Mouse (Mus musculus): Measurements from ENCODE around the gene Dock8. TPM values are rescaled to one million over a fixed set of nuclear protein-coding genes. Genes with fewer than 3 reads are reported as not detected.

The Dock8 gene
- polyA plus RNA-seq, 1 experiment = 17.8 TPM

- 91% methylated on average over 12 of the region's 12 CpGs for WGBS
- TF ChIP-seq POLR2A (IDR thresholded peaks at IDR 0.05; ENCODE audit: low read depth, low read length) (no peak), CTCF (conservative IDR thresholded peaks at IDR 0.05; ENCODE audit: insufficient read depth, insufficient read length, low read depth, low read length) (no peak)
- no peak overlapping the region for H3K4me3 ChIP-seq (ENCODE audit: insufficient read depth, low read depth, low read length)
- no peak for DNase-seq
- H3K4me1 ChIP-seq (ENCODE audit: control insufficient read depth, insufficient read depth, low read length) = no peaks in the 10 kb centered on the region
- H3K36me3 ChIP-seq (ENCODE audit: control insufficient read depth, insufficient read depth, low read length) = peaks cover 2% of the 10 kb centered on the region
- H3K27ac ChIP-seq (ENCODE audit: insufficient read depth, low read depth, low read length) = no peak overlapping the region
- H3K27me3 ChIP-seq (replicated peaks; ENCODE audit: control insufficient read depth, insufficient read depth, low read length) = no peaks in the 10 kb centered on the region
Observed at GRCm38 (mm10) chr19:25163426-25163825, 164.1 kb downstream of the Dock8 start.

GRCm38 (mm10) chr19:25166412-25166811 is 167.1 kb downstream of the Dock8 start:
- H3K4me3 ChIP-seq (ENCODE audit: insufficient read depth, low read depth, low read length) = no peak overlapping the region
- no peaks in the 10 kb centered on the region; the same call in 1 of the 2 replicates for H3K36me3 ChIP-seq (ENCODE audit: control insufficient read depth, insufficient read depth, low read length)
- WGBS = 63% methylated on average over 9 of the region's 9 CpGs

GRCm38 (mm10) chr19:25171395-25171794 is 172.1 kb downstream of the Dock8 start:
- Histone ChIP-seq H3K36me3 (ENCODE audit: control insufficient read depth, insufficient read depth, low read length) (no peaks in the 10 kb centered on the region; the same call in 1 of the 2 replicates), H3K27me3 (replicated peaks; ENCODE audit: control insufficient read depth, insufficient read depth, low read length) (no peaks in the 10 kb centered on the region), H3K4me1 (ENCODE audit: control insufficient read depth, insufficient read depth, low read length) (no peaks in the 10 kb centered on the region), H3K4me3 (ENCODE audit: insufficient read depth, low read depth, low read length) (no peak overlapping the region), H3K27ac (ENCODE audit: insufficient read depth, low read depth, low read length) (no peak overlapping the region)
- TF ChIP-seq POLR2A (IDR thresholded peaks at IDR 0.05; ENCODE audit: low read depth, low read length) = no peak
- no peak for TF ChIP-seq CTCF (conservative IDR thresholded peaks at IDR 0.05; ENCODE audit: insufficient read depth, insufficient read length, low read depth, low read length)
- 62% methylated on average over 10 of the region's 10 CpGs for WGBS
- peak; percentile 50 for DNase-seq

More at GRCm38 (mm10) chr19:25166412-25166811, 167.1 kb downstream of the Dock8 start:
- Histone ChIP-seq H3K27me3 (replicated peaks; ENCODE audit: control insufficient read depth, insufficient read depth, low read length) (no peaks in the 10 kb centered on the region), H3K27ac (ENCODE audit: insufficient read depth, low read depth, low read length) (no peak overlapping the region), H3K4me1 (ENCODE audit: control insufficient read depth, insufficient read depth, low read length) (no peaks in the 10 kb centered on the region)
- TF ChIP-seq POLR2A (IDR thresholded peaks at IDR 0.05; ENCODE audit: low read depth, low read length) = no peak
- TF ChIP-seq CTCF (conservative IDR thresholded peaks at IDR 0.05; ENCODE audit: insufficient read depth, insufficient read length, low read depth, low read length) = no peak
- no peak for DNase-seq

- Histone ChIP-seq H3K4me1 (ENCODE audit: control insufficient read depth, insufficient read depth, low read length) (no peaks in the 10 kb centered on the region), H3K27ac (ENCODE audit: insufficient read depth, low read depth, low read length) (no peak overlapping the region), H3K36me3 (ENCODE audit: control insufficient read depth, insufficient read depth, low read length) (no peaks in the 10 kb centered on the region; the same call in 1 of the 2 replicates), H3K4me3 (ENCODE audit: insufficient read depth, low read depth, low read length) (no peak overlapping the region), H3K27me3 (replicated peaks; ENCODE audit: control insufficient read depth, insufficient read depth, low read length) (no peaks in the 10 kb centered on the region)
- 95% methylated on average over 11 of the region's 11 CpGs for WGBS
- DNase-seq = no peak
- no peak for TF ChIP-seq CTCF (conservative IDR thresholded peaks at IDR 0.05; ENCODE audit: insufficient read depth, insufficient read length, low read depth, low read length)
- no peak for TF ChIP-seq POLR2A (IDR thresholded peaks at IDR 0.05; ENCODE audit: low read depth, low read length)
Observed at GRCm38 (mm10) chr19:25176746-25177145, 177.4 kb downstream of the Dock8 start.

- no peaks in the 10 kb centered on the region; the same call in 1 of the 2 replicates for H3K36me3 ChIP-seq (ENCODE audit: control insufficient read depth, insufficient read depth, low read length)
- H3K4me3 ChIP-seq (ENCODE audit: insufficient read depth, low read depth, low read length) = no peak overlapping the region
- H3K27me3 ChIP-seq (replicated peaks; ENCODE audit: control insufficient read depth, insufficient read depth, low read length) = no peaks in the 10 kb centered on the region
- TF ChIP-seq CTCF (conservative IDR thresholded peaks at IDR 0.05; ENCODE audit: insufficient read depth, insufficient read length, low read depth, low read length) (no peak), POLR2A (IDR thresholded peaks at IDR 0.05; ENCODE audit: low read depth, low read length) (no peak)
- WGBS = 84% methylated on average over 6 of the region's 6 CpGs
- DNase-seq = no peak
- no peaks in the 10 kb centered on the region for H3K4me1 ChIP-seq (ENCODE audit: control insufficient read depth, insufficient read depth, low read length)
- H3K27ac ChIP-seq (ENCODE audit: insufficient read depth, low read depth, low read length) = no peak overlapping the region
Observed at GRCm38 (mm10) chr19:25180024-25180423, 180.7 kb downstream of the Dock8 start.

GRCm38 (mm10) chr19:25180547-25180946 is 181.2 kb downstream of the Dock8 start:
- no peaks in the 10 kb centered on the region for H3K4me1 ChIP-seq (ENCODE audit: control insufficient read depth, insufficient read depth, low read length)
- TF ChIP-seq CTCF (conservative IDR thresholded peaks at IDR 0.05; ENCODE audit: insufficient read depth, insufficient read length, low read depth, low read length) (no peak), POLR2A (IDR thresholded peaks at IDR 0.05; ENCODE audit: low read depth, low read length) (no peak)
- no peak overlapping the region for H3K4me3 ChIP-seq (ENCODE audit: insufficient read depth, low read depth, low read length)
- no peak overlapping the region for H3K27ac ChIP-seq (ENCODE audit: insufficient read depth, low read depth, low read length)
- 89% methylated on average over 6 of the region's 6 CpGs for WGBS
- H3K27me3 ChIP-seq (replicated peaks; ENCODE audit: control insufficient read depth, insufficient read depth, low read length) = no peaks in the 10 kb centered on the region
- no peak for DNase-seq
- no peaks in the 10 kb centered on the region; the same call in 1 of the 2 replicates for H3K36me3 ChIP-seq (ENCODE audit: control insufficient read depth, insufficient read depth, low read length)

GRCm38 (mm10) chr19:25184076-25184475 is 184.7 kb downstream of the Dock8 start:
- Histone ChIP-seq H3K27ac (ENCODE audit: insufficient read depth, low read depth, low read length) (no peak overlapping the region), H3K4me3 (ENCODE audit: insufficient read depth, low read depth, low read length) (no peak overlapping the region), H3K27me3 (replicated peaks; ENCODE audit: control insufficient read depth, insufficient read depth, low read length) (no peaks in the 10 kb centered on the region), H3K4me1 (ENCODE audit: control insufficient read depth, insufficient read depth, low read length) (no peaks in the 10 kb centered on the region), H3K36me3 (ENCODE audit: control insufficient read depth, insufficient read depth, low read length) (no peaks in the 10 kb centered on the region; the same call in none of the 2 replicates)
- TF ChIP-seq POLR2A (IDR thresholded peaks at IDR 0.05; ENCODE audit: low read depth, low read length) (no peak), CTCF (conservative IDR thresholded peaks at IDR 0.05; ENCODE audit: insufficient read depth, insufficient read length, low read depth, low read length) (no peak)
- DNase-seq = no peak
- 77% methylated on average over 7 of the region's 7 CpGs for WGBS
